Mouse (Mus musculus): Measurements from ENCODE around the gene Olfr898. TPM values are rescaled to one million over a fixed set of nuclear protein-coding genes. Genes with fewer than 3 reads are reported as not detected.

The Olfr898 gene
- not detected in 2 replicates for polyA plus RNA-seq (2015; fragmentation: Nextera tagmentation; extraction: Ambion mirVana)

- Histone ChIP-seq H3K27me3 (ENCODE audit: control insufficient read depth, insufficient read depth, low read length) (no peaks in the 10 kb centered on the region), H3K4me3 (replicated peaks; ENCODE audit: low read length) (no peak within 1 kb of the TSS), H3K27ac (ENCODE audit: low read length) (no peak within 1 kb of the TSS), H3K9ac (ENCODE audit: low read length) (no peak within 1 kb of the TSS), H3K36me3 (ENCODE audit: control insufficient read depth, insufficient read depth, low read length) (no peaks in the 10 kb centered on the region), H3K9me3 (replicated peaks; ENCODE audit: control insufficient read depth, low read length) (no peaks in the 10 kb centered on the region), H3K4me1 (ENCODE audit: control insufficient read depth, insufficient read depth, low read length) (no peaks in the 10 kb centered on the region), H3K4me2 (ENCODE audit: low read depth, low read length) (no peak within 1 kb of the TSS)
- 94% methylated on average over 4 of the region's 4 CpGs for WGBS
- no peak for ATAC-seq (ENCODE audit: insufficient read depth, low FRiP score)
These were observed at the start of gene Olfr898 for GRCm38 (mm10) chr9:38348111-38348510. Gene Olfr898, plus strand, starts transcription at chr9:38348411.

GRCm38 (mm10) chr9:38328760-38329159, 19.5 kb upstream of the Olfr898 start, which contains the start of gene Olfr25:
Gene Olfr25, plus strand, starts transcription at chr9:38329060.
- H3K27me3 ChIP-seq (ENCODE audit: control insufficient read depth, insufficient read depth, low read length) = no peaks in the 10 kb centered on the region
- no peak within 1 kb of the TSS for H3K9ac ChIP-seq (ENCODE audit: low read length)
- H3K4me1 ChIP-seq (ENCODE audit: control insufficient read depth, insufficient read depth, low read length) = no peaks in the 10 kb centered on the region
- H3K27ac ChIP-seq (ENCODE audit: low read length) = no peak within 1 kb of the TSS
- no peak within 1 kb of the TSS for H3K4me2 ChIP-seq (ENCODE audit: low read depth, low read length)
- WGBS = 76% methylated on average over 3 of the region's 3 CpGs
- no peak for ATAC-seq (ENCODE audit: insufficient read depth, low FRiP score)
- H3K4me3 ChIP-seq (replicated peaks; ENCODE audit: low read length) = no peak within 1 kb of the TSS
- no peaks in the 10 kb centered on the region for H3K36me3 ChIP-seq (ENCODE audit: control insufficient read depth, insufficient read depth, low read length)
- H3K9me3 ChIP-seq (replicated peaks; ENCODE audit: control insufficient read depth, low read length) = no peaks in the 10 kb centered on the region

- H3K36me3 ChIP-seq (ENCODE audit: control insufficient read depth, insufficient read depth, low read length) = no peaks in the 10 kb centered on the region
- H3K27me3 ChIP-seq (ENCODE audit: control insufficient read depth, insufficient read depth, low read length) = no peaks in the 10 kb centered on the region
- H3K27ac ChIP-seq (ENCODE audit: low read length) = no peak within 1 kb of the TSS
- H3K9ac ChIP-seq (ENCODE audit: low read length) = no peak within 1 kb of the TSS
- no peaks in the 10 kb centered on the region for H3K4me1 ChIP-seq (ENCODE audit: control insufficient read depth, insufficient read depth, low read length)
- H3K4me2 ChIP-seq (ENCODE audit: low read depth, low read length) = no peak within 1 kb of the TSS
- ATAC-seq (ENCODE audit: insufficient read depth, low FRiP score) = no peak
- no peak within 1 kb of the TSS for H3K4me3 ChIP-seq (replicated peaks; ENCODE audit: low read length)
- H3K9me3 ChIP-seq (replicated peaks; ENCODE audit: control insufficient read depth, low read length) = no peaks in the 10 kb centered on the region
- 92% methylated on average over 2 of the region's 2 CpGs for WGBS
These were observed 18.4 kb downstream of the Olfr898 start, which contains the start of gene Olfr250 for GRCm38 (mm10) chr9:38366596-38366995. Gene Olfr250, plus strand, starts transcription at chr9:38366896.

GRCm38 (mm10) chr9:38376786-38377185, 28.6 kb downstream of the Olfr898 start, which contains the start of gene Olfr251:
Gene Olfr251, plus strand, starts transcription at chr9:38377086.
- WGBS = 56% methylated on average over 2 of the region's 2 CpGs
- ATAC-seq (ENCODE audit: insufficient read depth, low FRiP score) = no peak

GRCm38 (mm10) chr9:38401398-38401797, 53.2 kb downstream of the Olfr898 start, which contains the start of gene Olfr147:
Gene Olfr147, plus strand, starts transcription at chr9:38401698.
- H3K27me3 ChIP-seq (ENCODE audit: control insufficient read depth, insufficient read depth, low read length) = no peaks in the 10 kb centered on the region
- H3K9me3 ChIP-seq (replicated peaks; ENCODE audit: control insufficient read depth, low read length) = no peaks in the 10 kb centered on the region
- no peaks in the 10 kb centered on the region for H3K4me1 ChIP-seq (ENCODE audit: control insufficient read depth, insufficient read depth, low read length)
- 87% methylated on average over 1 of the region's 1 CpGs for WGBS
- no peaks in the 10 kb centered on the region for H3K36me3 ChIP-seq (ENCODE audit: control insufficient read depth, insufficient read depth, low read length)
- no peak for ATAC-seq (ENCODE audit: insufficient read depth, low FRiP score)
- no peak within 1 kb of the TSS for H3K9ac ChIP-seq (ENCODE audit: low read length)
- no peak within 1 kb of the TSS for H3K27ac ChIP-seq (ENCODE audit: low read length)
- no peak within 1 kb of the TSS for H3K4me2 ChIP-seq (ENCODE audit: low read depth, low read length)
- no peak within 1 kb of the TSS for H3K4me3 ChIP-seq (replicated peaks; ENCODE audit: low read length)

More at GRCm38 (mm10) chr9:38376786-38377185, 28.6 kb downstream of the Olfr898 start, which contains the start of gene Olfr251:
- H3K27me3 ChIP-seq (ENCODE audit: control insufficient read depth, insufficient read depth, low read length) = no peaks in the 10 kb centered on the region
- H3K4me3 ChIP-seq (replicated peaks; ENCODE audit: low read length) = no peak within 1 kb of the TSS
- H3K4me2 ChIP-seq (ENCODE audit: low read depth, low read length) = no peak within 1 kb of the TSS
- H3K36me3 ChIP-seq (ENCODE audit: control insufficient read depth, insufficient read depth, low read length) = no peaks in the 10 kb centered on the region
- no peak within 1 kb of the TSS for H3K27ac ChIP-seq (ENCODE audit: low read length)
- H3K4me1 ChIP-seq (ENCODE audit: control insufficient read depth, insufficient read depth, low read length) = no peaks in the 10 kb centered on the region
- no peaks in the 10 kb centered on the region for H3K9me3 ChIP-seq (replicated peaks; ENCODE audit: control insufficient read depth, low read length)
- no peak within 1 kb of the TSS for H3K9ac ChIP-seq (ENCODE audit: low read length)

Other genes starting within 250 kb of the Olfr898 start
- not detected in 2 replicates for gene Olfr888, start 240.3 kb upstream of the Olfr898 start, polyA plus RNA-seq (2015; fragmentation: Nextera tagmentation; extraction: Ambion mirVana)
- gene Olfr889, start 233.2 kb upstream of the Olfr898 start, polyA plus RNA-seq (2015; fragmentation: Nextera tagmentation; extraction: Ambion mirVana) = 0.04 and 0.05 TPM in 2 replicates
- gene Olfr890, start 205.9 kb upstream of the Olfr898 start, polyA plus RNA-seq (2015; fragmentation: Nextera tagmentation; extraction: Ambion mirVana) = 0.03 TPM in 1 of 2 replicates, not detected in the other
- not detected in 2 replicates for gene Olfr891, start 167.6 kb upstream of the Olfr898 start, polyA plus RNA-seq (2015; fragmentation: Nextera tagmentation; extraction: Ambion mirVana)
- gene Olfr893, start 140.0 kb upstream of the Olfr898 start, polyA plus RNA-seq (2015; fragmentation: Nextera tagmentation; extraction: Ambion mirVana) = 0.06 TPM in 1 of 2 replicates, not detected in the other
- gene Olfr894, start 130.4 kb upstream of the Olfr898 start, polyA plus RNA-seq (2015; fragmentation: Nextera tagmentation; extraction: Ambion mirVana) = not detected in 2 replicates
- gene Olfr143, start 95.6 kb upstream of the Olfr898 start, polyA plus RNA-seq (2015; fragmentation: Nextera tagmentation; extraction: Ambion mirVana) = not detected in 2 replicates
- gene Olfr895, start 80.6 kb upstream of the Olfr898 start, polyA plus RNA-seq (2015; fragmentation: Nextera tagmentation; extraction: Ambion mirVana) = not detected in 2 replicates
- not detected in 2 replicates for gene Olfr896-ps1, start 57.3 kb upstream of the Olfr898 start, polyA plus RNA-seq (2015; fragmentation: Nextera tagmentation; extraction: Ambion mirVana)
- gene Olfr25, start 19.4 kb upstream of the Olfr898 start, polyA plus RNA-seq (2015; fragmentation: Nextera tagmentation; extraction: Ambion mirVana) = not detected in 2 replicates
- gene Olfr250, start 18.5 kb downstream of the Olfr898 start, polyA plus RNA-seq (2015; fragmentation: Nextera tagmentation; extraction: Ambion mirVana) = not detected in 2 replicates
- gene Olfr251, start 28.7 kb downstream of the Olfr898 start, polyA plus RNA-seq (2015; fragmentation: Nextera tagmentation; extraction: Ambion mirVana) = not detected in 2 replicates
- gene Olfr147, start 53.3 kb downstream of the Olfr898 start, polyA plus RNA-seq (2015; fragmentation: Nextera tagmentation; extraction: Ambion mirVana) = not detected in 2 replicates
- gene Olfr901, start 81.0 kb downstream of the Olfr898 start, polyA plus RNA-seq (2015; fragmentation: Nextera tagmentation; extraction: Ambion mirVana) = not detected in 2 replicates
- gene Olfr902, start 99.2 kb downstream of the Olfr898 start, polyA plus RNA-seq (2015; fragmentation: Nextera tagmentation; extraction: Ambion mirVana) = not detected in 2 replicates
- gene Olfr904, start 114.7 kb downstream of the Olfr898 start, polyA plus RNA-seq (2015; fragmentation: Nextera tagmentation; extraction: Ambion mirVana) = not detected in 2 replicates
- gene Olfr905, start 122.7 kb downstream of the Olfr898 start, polyA plus RNA-seq (2015; fragmentation: Nextera tagmentation; extraction: Ambion mirVana) = not detected in 2 replicates
- gene Olfr906, start 138.7 kb downstream of the Olfr898 start, polyA plus RNA-seq (2015; fragmentation: Nextera tagmentation; extraction: Ambion mirVana) = not detected in 2 replicates
- gene Olfr907, start 147.4 kb downstream of the Olfr898 start, polyA plus RNA-seq (2015; fragmentation: Nextera tagmentation; extraction: Ambion mirVana) = not detected in 2 replicates
- gene Olfr911-ps1, start 173.2 kb downstream of the Olfr898 start, polyA plus RNA-seq (2015; fragmentation: Nextera tagmentation; extraction: Ambion mirVana) = not detected in 2 replicates
- not detected in 2 replicates for gene Olfr910, start 189.4 kb downstream of the Olfr898 start, polyA plus RNA-seq (2015; fragmentation: Nextera tagmentation; extraction: Ambion mirVana)
- not detected in 2 replicates for gene Olfr912, start 231.8 kb downstream of the Olfr898 start, polyA plus RNA-seq (2015; fragmentation: Nextera tagmentation; extraction: Ambion mirVana)
- not detected in 2 replicates for gene Olfr913, start 244.3 kb downstream of the Olfr898 start, polyA plus RNA-seq (2015; fragmentation: Nextera tagmentation; extraction: Ambion mirVana)